Mouse (Mus musculus) brain, embryonic 14.5 days (tissue): ENCODE results near the gene Lrrc36.
A peak's percentile ranks its signal among the peaks of the same experiment; 100 is the strongest.

Experiments used
- CTCF ChIP-seq: fragments of 200-500 bp; IDR thresholded peaks from 2 replicates; pipeline ENCODE4 v1.5.1; 2012; ENCODE audit warnings: inconsistent platforms, mild to moderate bottlenecking, moderate library complexity, borderline replicate concordance; ENCODE audit not compliant: insufficient read depth, insufficient read length; ENCODE audit errors: extremely low read depth
- POLR2A ChIP-seq: fragments of 200-500 bp; IDR thresholded peaks from 2 replicates; pipeline ENCODE4 v1.6.1; 2012; ENCODE audit warnings: mild to moderate bottlenecking, inconsistent platforms, borderline replicate concordance; ENCODE audit not compliant: poor library complexity, insufficient read depth, insufficient read length, severe bottlenecking; ENCODE audit errors: extremely low read depth

GRCm38 (mm10) chr8:105496439-105497180 is 83.2 kb downstream of the Lrrc36 start, which contains the start of gene Zdhhc1:
- TF ChIP-seq CTCF: peak; percentile 59; the same call in 1 of the 2 replicates
- peak; percentile 55; the same call in 1 of the 2 replicates for TF ChIP-seq POLR2A
